Mouse (Mus musculus): ENCODE measurements around the gene Tjp2. TPM values are rescaled to one million over a fixed set of nuclear protein-coding genes. Genes with fewer than 3 reads are reported as not detected.
A peak's percentile ranks its signal among the peaks of the same experiment; 100 is the strongest.

The Tjp2 gene
- polyA plus RNA-seq (2012; fragmentation: generic; extraction: Trizol): 22.1 TPM
- long read RNA-seq, experiment 1, full-length matches to known transcripts: 2 of 3 reads
- long read RNA-seq, experiment 1, partial matches to known transcripts: 1 of 3 reads
- long read RNA-seq, experiment 1, other reads (novel, unspliced or antisense): 0 of 3 reads
- long read RNA-seq, experiment 2, full-length matches to known transcripts: 141 of 177 reads
- long read RNA-seq, experiment 2, partial matches to known transcripts: 23 of 177 reads
- long read RNA-seq, experiment 2, other reads (novel, unspliced or antisense): 13 of 177 reads

- Histone ChIP-seq H3ac (ENCODE audit: control insufficient read depth, insufficient read length, low read depth) (no peak within 1 kb of the TSS), H3K79me3 (ENCODE audit: low read depth) (no peaks in the 10 kb centered on the region), H3K36me3 (ENCODE audit: control insufficient read depth, insufficient read depth) (no peaks in the 10 kb centered on the region), H3K4me3 (ENCODE audit: insufficient read depth, poor library complexity, severe bottlenecking) (no peak within 1 kb of the TSS), H3K27me3 (ENCODE audit: control insufficient read depth, insufficient read depth, insufficient read length) (no peaks in the 10 kb centered on the region), H3K79me2 (ENCODE audit: control insufficient read depth, insufficient read depth) (no peaks in the 10 kb centered on the region)
- TF ChIP-seq MAX (IDR thresholded peaks at IDR 0.05) (no peak), CTCF (IDR thresholded peaks at IDR 0.05; ENCODE audit: control insufficient read depth, insufficient read depth, insufficient read length) (peak; percentile 26), CEBPB (IDR thresholded peaks at IDR 0.05; ENCODE audit: low read depth) (no peak)
These were observed at the start of gene Tjp2 for GRCm38 (mm10) chr19:24224500-24225304. TSS of gene Tjp2 (minus strand) at chr19:24225030.

- peaks cover 10% of the 10 kb centered on the region for H3K36me3 ChIP-seq (ENCODE audit: control insufficient read depth, insufficient read depth)
- H3K79me2 ChIP-seq (ENCODE audit: control insufficient read depth, insufficient read depth): peaks cover 6% of the 10 kb centered on the region
- H3K79me3 ChIP-seq (ENCODE audit: low read depth): no peaks in the 10 kb centered on the region
- TF ChIP-seq USF1 (IDR thresholded peaks at IDR 0.05; ENCODE audit: low read depth): no peak
- no peak for TF ChIP-seq CTCF (IDR thresholded peaks at IDR 0.05; ENCODE audit: control insufficient read depth, insufficient read depth, insufficient read length)
- TF ChIP-seq MYOD1 (IDR thresholded peaks at IDR 0.05; ENCODE audit: control insufficient read depth, insufficient read length, low read depth): no peak
- no peak for TF ChIP-seq MYOG (IDR thresholded peaks at IDR 0.05; ENCODE audit: control insufficient read depth, extremely low read depth, insufficient read length)
- no peak for TF ChIP-seq CEBPB (IDR thresholded peaks at IDR 0.05; ENCODE audit: low read depth)
- no peak for TF ChIP-seq FOSL1 (IDR thresholded peaks at IDR 0.05; ENCODE audit: insufficient read depth, low read length, poor library complexity, severe bottlenecking)
- no peak for TF ChIP-seq MAX (IDR thresholded peaks at IDR 0.05)
- H3K4me3 ChIP-seq (ENCODE audit: insufficient read depth, poor library complexity, severe bottlenecking): no peak overlapping the region
- H3K27me3 ChIP-seq (ENCODE audit: control insufficient read depth, insufficient read depth, insufficient read length): no peaks in the 10 kb centered on the region
- no peak overlapping the region for H3ac ChIP-seq (ENCODE audit: control insufficient read depth, insufficient read length, low read depth)
These were observed 49.5 kb upstream of the Tjp2 start for GRCm38 (mm10) chr19:24274281-24274680.

- no peak overlapping the region for H3ac ChIP-seq (ENCODE audit: control insufficient read depth, insufficient read length, low read depth)
- H3K79me2 ChIP-seq (ENCODE audit: control insufficient read depth, insufficient read depth): no peaks in the 10 kb centered on the region
- H3K36me3 ChIP-seq (ENCODE audit: control insufficient read depth, insufficient read depth): peaks cover 10% of the 10 kb centered on the region
- H3K27me3 ChIP-seq (ENCODE audit: control insufficient read depth, insufficient read depth, insufficient read length): no peaks in the 10 kb centered on the region
- peak; percentile 66 for TF ChIP-seq MAX (IDR thresholded peaks at IDR 0.05)
- TF ChIP-seq CTCF (IDR thresholded peaks at IDR 0.05; ENCODE audit: control insufficient read depth, insufficient read depth, insufficient read length): peak; percentile 60
- no peak for TF ChIP-seq FOSL1 (IDR thresholded peaks at IDR 0.05; ENCODE audit: insufficient read depth, low read length, poor library complexity, severe bottlenecking)
- no peak overlapping the region for H3K4me3 ChIP-seq (ENCODE audit: insufficient read depth, poor library complexity, severe bottlenecking)
- H3K79me3 ChIP-seq (ENCODE audit: low read depth): no peaks in the 10 kb centered on the region
These were observed 47.1 kb upstream of the Tjp2 start for GRCm38 (mm10) chr19:24271746-24272426.

- Histone ChIP-seq H3K79me3 (ENCODE audit: low read depth) (no peaks in the 10 kb centered on the region), H3ac (ENCODE audit: control insufficient read depth, insufficient read length, low read depth) (no peak overlapping the region), H3K79me2 (ENCODE audit: control insufficient read depth, insufficient read depth) (no peaks in the 10 kb centered on the region), H3K36me3 (ENCODE audit: control insufficient read depth, insufficient read depth) (peaks cover 10% of the 10 kb centered on the region), H3K27me3 (ENCODE audit: control insufficient read depth, insufficient read depth, insufficient read length) (no peaks in the 10 kb centered on the region), H3K4me3 (ENCODE audit: insufficient read depth, poor library complexity, severe bottlenecking) (no peak overlapping the region)
- TF ChIP-seq MYOG (IDR thresholded peaks at IDR 0.05; ENCODE audit: control insufficient read depth, extremely low read depth, insufficient read length) (no peak), FOSL1 (IDR thresholded peaks at IDR 0.05; ENCODE audit: insufficient read depth, low read length, poor library complexity, severe bottlenecking) (no peak), MAX (IDR thresholded peaks at IDR 0.05) (no peak), CTCF (IDR thresholded peaks at IDR 0.05; ENCODE audit: control insufficient read depth, insufficient read depth, insufficient read length) (no peak), CEBPB (IDR thresholded peaks at IDR 0.05; ENCODE audit: low read depth) (no peak), MYOD1 (IDR thresholded peaks at IDR 0.05; ENCODE audit: control insufficient read depth, insufficient read length, low read depth) (no peak)
These were observed 46.5 kb upstream of the Tjp2 start for GRCm38 (mm10) chr19:24271326-24271725.

- no peaks in the 10 kb centered on the region for H3K79me3 ChIP-seq (ENCODE audit: low read depth)
- H3K79me2 ChIP-seq (ENCODE audit: control insufficient read depth, insufficient read depth): no peaks in the 10 kb centered on the region
- no peak overlapping the region for H3K4me3 ChIP-seq (ENCODE audit: insufficient read depth, poor library complexity, severe bottlenecking)
- H3K36me3 ChIP-seq (ENCODE audit: control insufficient read depth, insufficient read depth): peaks cover 12% of the 10 kb centered on the region
- H3ac ChIP-seq (ENCODE audit: control insufficient read depth, insufficient read length, low read depth): no peak overlapping the region
- TF ChIP-seq MYOG (IDR thresholded peaks at IDR 0.05; ENCODE audit: control insufficient read depth, extremely low read depth, insufficient read length) (no peak), USF1 (IDR thresholded peaks at IDR 0.05; ENCODE audit: low read depth) (no peak), CEBPB (IDR thresholded peaks at IDR 0.05; ENCODE audit: low read depth) (no peak), MAX (IDR thresholded peaks at IDR 0.05) (no peak), FOSL1 (IDR thresholded peaks at IDR 0.05; ENCODE audit: insufficient read depth, low read length, poor library complexity, severe bottlenecking) (no peak), MYOD1 (IDR thresholded peaks at IDR 0.05; ENCODE audit: control insufficient read depth, insufficient read length, low read depth) (no peak), CTCF (IDR thresholded peaks at IDR 0.05; ENCODE audit: control insufficient read depth, insufficient read depth, insufficient read length) (no peak)
- no peaks in the 10 kb centered on the region for H3K27me3 ChIP-seq (ENCODE audit: control insufficient read depth, insufficient read depth, insufficient read length)
These were observed 43.7 kb upstream of the Tjp2 start for GRCm38 (mm10) chr19:24268531-24268930.
